Mouse (Mus musculus): ENCODE results near the gene Arvcf.

DNA sequence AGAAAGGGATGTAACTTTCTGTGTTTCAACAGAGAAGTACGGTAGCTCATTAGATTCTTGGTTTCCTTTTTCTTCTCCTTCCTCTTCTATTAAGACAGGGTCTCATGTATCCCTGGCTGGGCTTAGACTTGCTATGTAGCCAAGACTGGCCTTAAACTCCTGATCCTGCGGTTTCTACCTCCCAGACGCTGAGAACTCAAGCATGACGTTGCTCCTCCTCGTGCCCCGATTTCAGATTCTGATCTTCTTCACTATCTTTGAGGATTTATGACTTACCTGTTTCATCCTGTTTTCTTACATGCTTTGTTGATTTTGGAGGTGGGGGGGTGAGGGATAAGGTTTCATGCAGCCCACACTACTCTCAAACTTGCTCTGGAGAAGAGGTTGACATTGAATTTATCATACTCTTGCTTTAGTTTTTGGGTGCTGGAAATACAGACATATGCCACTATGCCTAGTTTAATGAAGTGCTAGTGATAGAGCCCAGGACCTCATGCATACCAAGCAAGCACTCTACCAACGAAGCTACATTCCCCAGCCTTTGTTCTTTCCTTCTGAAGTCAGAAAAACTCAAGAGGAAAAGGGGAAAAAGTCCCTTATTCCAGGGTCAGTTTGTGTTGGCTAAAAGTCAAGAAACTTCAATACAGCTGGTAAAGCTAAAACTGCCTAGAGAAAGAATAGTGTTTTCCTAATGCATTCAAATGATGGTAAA, 75.4 kb downstream of the Arvcf start:
- no peak for TF ChIP-seq POLR2A (IDR thresholded peaks at IDR 0.05; ENCODE audit: extremely low read depth, insufficient read depth, low read length)
- no peak for TF ChIP-seq CTCF (IDR thresholded peaks at IDR 0.05; ENCODE audit: low read depth, low read length)
